Mouse (Mus musculus) limb, embryonic 10.5 days (tissue): ENCODE measurements at regions not wholly inside any gene's neighbourhood (a gene's known extent, or its start where the extent isn't known, plus 50 kb on each side); places are given as distances from the start of the nearest gene placed in this dataset.

ENCODE experiments used
- DNase-seq: peaks from one replicate; pipeline ENCODE4 v3.0.0-alpha.2; 2017; ENCODE audit warnings: low spot score
- H3K27ac ChIP-seq: fragments of 300-500 bp; sonication (generic); 2 replicates; pipeline ENCODE4 v1.5.1; 2016; ENCODE audit warnings: mild to moderate bottlenecking
- H3K27me3 ChIP-seq: fragments of 300-500 bp; sonication (generic); 2 replicates; pipeline ENCODE4 v1.6.1; 2016; ENCODE audit warnings: low read depth, mild to moderate bottlenecking; ENCODE audit not compliant: poor library complexity, severe bottlenecking
- H3K36me3 ChIP-seq: fragments of 300-500 bp; sonication (generic); 2 replicates; pipeline ENCODE4 v1.6.1; 2016; ENCODE audit warnings: mild to moderate bottlenecking, moderate library complexity
- H3K4me1 ChIP-seq: fragments of 300-500 bp; sonication (generic); 2 replicates; pipeline ENCODE4 v1.6.1; 2016
- H3K4me3 ChIP-seq: fragments of 300-500 bp; sonication (generic); 2 replicates; pipeline ENCODE4 v1.5.1; 2016; ENCODE audit warnings: mild to moderate bottlenecking, moderate library complexity
- H3K9me3 ChIP-seq: fragments of 300-500 bp; sonication (generic); replicated peaks from 2 replicates; pipeline ENCODE4 v1.6.1; 2016; ENCODE audit warnings: mild to moderate bottlenecking
- WGBS: fragments of 180-500 bp; shearing (Covaris S2); methylation state at CpG from one replicate; pipeline ENCODE4 v1.1.7; 2016; 5-methylcytosine and 5-hydroxymethylcytosine counted together

DNA sequence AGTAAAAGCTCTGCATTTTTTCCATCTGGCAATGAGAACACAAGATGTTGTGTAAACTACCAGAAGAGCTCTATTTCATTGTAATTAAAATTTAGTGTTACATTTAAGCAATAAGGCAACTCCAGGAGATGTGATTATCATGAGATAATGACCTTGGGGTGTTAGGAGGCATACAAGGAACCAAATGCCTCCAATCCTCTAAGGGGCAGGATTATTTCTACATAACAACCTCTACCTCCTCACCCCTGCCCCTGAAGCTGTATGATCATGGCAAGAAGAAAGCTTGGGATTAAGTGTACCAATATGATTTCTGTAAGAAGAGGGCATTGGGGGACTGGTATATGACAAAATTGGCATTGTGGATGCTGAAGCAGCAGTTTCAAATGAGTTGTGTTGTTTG lies 228.8 kb downstream of the Rpl36a-ps1 start:
- Histone ChIP-seq H3K4me1 (no peaks in the 10 kb centered on the region), H3K36me3 (no peaks in the 10 kb centered on the region), H3K4me3 (no peak overlapping the region), H3K27ac (no peak overlapping the region), H3K27me3 (no peaks in the 10 kb centered on the region), H3K9me3 (no peaks in the 10 kb centered on the region)
- DNase-seq, result no peak

DNA sequence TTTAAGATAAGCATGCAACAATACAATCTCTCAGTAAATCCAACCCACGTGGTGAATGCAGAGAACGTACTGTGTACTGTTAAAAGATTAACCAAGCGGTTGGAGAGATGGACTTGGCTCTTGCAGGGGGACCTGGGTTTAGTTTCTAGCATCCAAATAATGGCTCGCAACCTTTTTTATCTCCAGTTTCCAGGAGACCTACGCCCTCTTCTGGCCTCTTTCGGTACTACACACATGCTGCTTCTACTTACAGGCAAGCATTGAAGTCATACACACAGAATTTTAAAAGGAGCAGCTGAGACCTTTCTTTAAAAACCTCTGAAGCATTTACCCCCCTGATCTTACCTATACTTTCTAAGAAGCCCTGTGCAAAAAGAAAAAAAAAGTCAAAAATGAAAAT lies 243.4 kb downstream of the Rpl36a-ps1 start:
- Histone ChIP-seq H3K27me3 (no peaks in the 10 kb centered on the region), H3K27ac (no peak overlapping the region), H3K4me3 (no peak overlapping the region), H3K36me3 (no peaks in the 10 kb centered on the region), H3K9me3 (no peaks in the 10 kb centered on the region), H3K4me1 (peaks cover 10% of the 10 kb centered on the region; the same call in 1 of the 2 replicates)
- 95% methylated on average over 6 of the region's 6 CpGs for WGBS
- DNase-seq, result no peak

DNA sequence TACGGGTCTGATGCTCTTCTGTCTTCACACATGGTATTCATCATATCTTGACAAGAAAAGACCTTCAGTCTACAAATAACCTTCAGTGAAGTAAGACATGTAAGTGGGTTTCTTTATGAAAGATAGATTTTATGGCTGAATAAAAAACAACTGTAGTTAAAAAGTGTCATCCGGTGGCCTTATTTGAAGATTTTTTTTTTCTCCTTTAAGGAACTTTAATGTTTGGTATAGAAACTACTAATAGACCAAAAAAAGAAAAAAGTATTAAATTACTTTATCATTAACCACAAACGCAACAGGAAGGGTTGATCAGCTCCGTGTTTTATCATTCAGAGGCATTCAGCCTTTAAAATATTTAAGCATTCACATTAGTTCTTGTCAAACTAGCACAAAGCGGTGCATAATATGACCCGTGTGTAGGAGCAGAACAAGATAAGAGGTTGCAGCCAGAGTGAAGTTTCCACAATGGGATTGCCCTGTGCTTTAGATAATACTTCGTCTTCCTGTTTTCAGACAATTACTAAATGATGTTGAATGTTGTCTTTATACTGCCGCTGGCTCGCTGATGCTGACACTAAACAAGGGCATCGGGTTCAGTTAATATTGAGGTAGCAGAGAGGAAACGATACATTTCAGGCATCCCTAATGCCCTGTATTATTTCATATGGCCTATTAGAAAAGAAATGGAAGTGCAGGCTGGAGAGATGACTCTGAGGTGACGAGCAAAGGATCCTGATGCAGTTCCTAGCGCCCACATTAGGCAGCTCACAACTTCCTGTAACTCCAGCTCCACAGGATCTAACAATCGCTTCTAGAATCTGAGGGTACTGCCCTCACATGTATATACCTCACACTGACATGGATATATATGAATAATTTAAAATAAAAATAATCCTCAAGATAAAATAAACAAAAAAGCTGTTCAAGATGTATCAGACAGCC lies 244.8 kb downstream of the Rpl36a-ps1 start:
- H3K4me1 ChIP-seq, result peaks cover 10% of the 10 kb centered on the region; the same call in 1 of the 2 replicates
- no peak for DNase-seq
- no peaks in the 10 kb centered on the region for H3K36me3 ChIP-seq
- no peak overlapping the region for H3K4me3 ChIP-seq
- H3K27ac ChIP-seq, result no peak overlapping the region
- H3K27me3 ChIP-seq, result no peaks in the 10 kb centered on the region
- H3K9me3 ChIP-seq, result no peaks in the 10 kb centered on the region
- 93% methylated on average over 14 of the region's 14 CpGs for WGBS

DNA sequence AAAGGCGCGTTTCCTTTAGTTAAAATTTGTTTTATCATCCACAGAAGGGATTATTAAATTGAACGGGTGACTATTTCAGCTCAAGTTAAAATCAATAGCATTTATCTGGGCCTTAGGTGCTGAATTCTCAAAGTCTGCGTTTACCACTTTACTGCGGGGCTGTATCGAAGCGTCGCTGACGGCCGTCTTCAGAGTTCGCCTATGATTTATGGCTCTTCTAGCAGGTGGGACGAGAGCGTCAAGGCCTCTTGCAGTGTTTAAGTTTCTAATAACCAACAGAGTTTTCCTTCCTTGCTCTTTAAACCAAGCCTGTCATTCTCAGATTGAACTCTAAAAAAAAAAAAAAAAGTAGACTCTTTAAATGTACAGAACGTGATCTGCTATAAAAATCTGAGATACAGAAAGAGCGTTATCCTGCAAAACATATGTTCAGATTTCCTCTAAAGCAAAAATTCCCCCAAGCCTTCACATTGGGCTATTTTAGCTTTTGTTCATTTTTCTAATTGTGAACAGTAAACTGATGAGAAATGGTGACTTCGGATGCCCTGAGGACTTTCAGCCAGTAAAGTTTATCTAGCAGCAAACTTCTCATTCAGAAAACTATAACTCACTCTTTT lies 246.9 kb downstream of the Rpl36a-ps1 start:
- no peak overlapping the region for H3K27ac ChIP-seq
- no peaks in the 10 kb centered on the region for H3K36me3 ChIP-seq
- H3K4me1 ChIP-seq, result peaks cover 10% of the 10 kb centered on the region; the same call in 1 of the 2 replicates
- no peak for DNase-seq
- H3K4me3 ChIP-seq, result no peak overlapping the region
- H3K27me3 ChIP-seq, result no peaks in the 10 kb centered on the region
- no peaks in the 10 kb centered on the region for H3K9me3 ChIP-seq
- 53% methylated on average over 16 of the region's 16 CpGs for WGBS

DNA sequence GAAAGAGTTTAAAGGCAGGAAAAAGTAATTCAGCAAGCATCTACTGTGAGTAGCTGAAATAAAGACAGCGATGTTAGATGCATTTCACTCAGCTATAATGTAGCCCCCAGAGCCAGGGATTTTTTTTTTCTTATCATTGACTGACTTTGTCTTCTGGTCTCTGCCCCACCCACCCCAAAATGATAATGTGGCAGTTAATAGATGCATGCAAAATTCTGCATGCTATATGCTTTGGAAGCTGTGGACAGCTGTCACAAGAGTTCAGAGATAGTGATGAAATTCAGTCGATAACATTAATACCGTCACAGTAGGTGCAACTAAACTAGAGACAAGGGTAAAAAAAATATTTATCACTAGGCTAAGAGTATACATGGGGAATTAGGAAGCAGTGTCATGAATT lies 263.7 kb downstream of the Rpl36a-ps1 start:
- no peak for DNase-seq
- H3K27ac ChIP-seq, result no peak overlapping the region
- no peaks in the 10 kb centered on the region for H3K9me3 ChIP-seq
- no peaks in the 10 kb centered on the region for H3K27me3 ChIP-seq
- no peak overlapping the region for H3K4me3 ChIP-seq
- no peaks in the 10 kb centered on the region for H3K4me1 ChIP-seq
- no peaks in the 10 kb centered on the region for H3K36me3 ChIP-seq
- 94% methylated on average over 3 of the region's 3 CpGs for WGBS

DNA sequence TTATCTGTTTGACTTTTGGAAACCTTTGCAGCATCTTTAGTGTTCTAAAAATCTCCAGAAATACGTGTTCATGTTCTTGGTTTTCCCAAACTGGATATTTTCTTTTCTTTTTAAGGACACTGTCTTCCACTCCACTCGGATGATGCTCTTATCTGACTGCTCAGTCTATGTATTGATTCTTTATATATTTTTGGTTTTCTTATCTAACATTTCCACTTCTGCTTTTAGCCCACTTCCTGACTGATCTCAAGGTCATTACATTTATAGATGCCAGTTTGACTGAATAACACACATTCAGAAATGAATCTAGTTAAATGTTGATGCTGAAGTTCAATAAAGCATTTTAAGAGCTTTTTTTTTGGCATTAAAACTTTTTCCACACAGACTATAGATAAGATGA lies 265.3 kb downstream of the Rpl36a-ps1 start:
- no peak overlapping the region for H3K4me3 ChIP-seq
- H3K4me1 ChIP-seq, result no peaks in the 10 kb centered on the region
- WGBS, result 77% methylated on average over 2 of the region's 2 CpGs
- H3K36me3 ChIP-seq, result no peaks in the 10 kb centered on the region
- H3K9me3 ChIP-seq, result no peaks in the 10 kb centered on the region
- H3K27ac ChIP-seq, result no peak overlapping the region
- H3K27me3 ChIP-seq, result no peaks in the 10 kb centered on the region
- DNase-seq, result no peak

DNA sequence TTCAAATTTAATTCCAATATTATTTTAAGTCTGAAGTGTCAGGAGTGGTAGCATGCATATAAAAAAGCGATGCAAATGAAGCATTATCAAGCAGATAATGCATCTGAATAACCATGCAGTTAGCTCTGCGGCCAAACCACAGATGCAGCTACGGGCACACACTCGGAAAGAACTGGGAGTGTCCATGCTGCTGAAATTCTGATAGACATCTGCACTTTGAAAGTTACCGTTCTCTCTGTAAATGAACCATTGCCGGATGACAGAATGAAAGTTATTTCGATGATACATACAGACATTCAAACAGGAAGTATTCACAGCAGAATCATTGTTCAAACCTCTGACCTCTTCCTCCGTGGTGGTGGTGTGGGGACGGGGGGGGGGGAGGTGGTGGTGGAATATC lies 271.6 kb downstream of the Rpl36a-ps1 start:
- no peaks in the 10 kb centered on the region for H3K9me3 ChIP-seq
- H3K27ac ChIP-seq, result no peak overlapping the region
- H3K36me3 ChIP-seq, result no peaks in the 10 kb centered on the region
- WGBS, result 88% methylated on average over 9 of the region's 9 CpGs
- H3K4me3 ChIP-seq, result no peak overlapping the region
- H3K4me1 ChIP-seq, result no peaks in the 10 kb centered on the region
- no peaks in the 10 kb centered on the region for H3K27me3 ChIP-seq
- DNase-seq, result no peak

DNA sequence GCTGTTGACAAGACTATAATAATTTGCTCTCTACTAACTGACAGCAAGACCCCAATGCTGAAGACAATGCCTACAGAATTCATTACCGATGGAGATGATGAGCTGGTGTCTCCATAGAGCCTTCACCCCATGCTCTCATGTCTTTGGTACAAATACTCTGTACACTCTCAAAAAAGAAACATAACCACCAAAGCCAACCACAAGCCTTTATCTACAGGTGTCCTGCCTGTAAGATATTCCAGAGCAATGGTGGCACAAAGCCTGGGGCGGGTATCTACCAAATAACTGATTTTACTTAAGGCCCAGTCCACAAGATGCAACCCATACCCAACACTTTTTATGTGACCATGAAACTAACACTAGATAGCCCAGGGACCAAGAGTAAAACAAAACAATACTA lies 273.1 kb downstream of the Rpl36a-ps1 start:
- H3K27ac ChIP-seq, result no peak overlapping the region
- no peaks in the 10 kb centered on the region for H3K9me3 ChIP-seq
- no peaks in the 10 kb centered on the region for H3K36me3 ChIP-seq
- WGBS, result 94% methylated on average over 2 of the region's 2 CpGs
- H3K27me3 ChIP-seq, result no peaks in the 10 kb centered on the region
- H3K4me3 ChIP-seq, result no peak overlapping the region
- DNase-seq, result no peak
- no peaks in the 10 kb centered on the region for H3K4me1 ChIP-seq

DNA sequence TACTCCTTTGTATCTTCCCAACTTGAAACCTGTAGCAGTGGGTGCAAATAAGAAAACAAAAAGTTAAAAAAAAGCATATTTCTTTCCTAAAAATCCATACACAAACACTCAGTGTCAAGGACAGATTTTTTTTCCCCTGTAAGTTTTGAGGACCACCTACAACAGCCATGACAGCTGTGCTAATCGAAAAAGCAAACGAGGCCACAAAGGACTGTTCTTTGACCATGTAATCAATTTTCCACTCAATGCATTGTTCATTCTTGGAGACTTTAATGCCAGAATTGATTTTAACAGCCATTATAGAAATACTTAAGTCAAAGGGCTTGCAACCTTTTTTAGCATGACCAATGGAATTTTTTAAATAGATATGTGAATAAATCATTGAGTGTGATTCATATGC lies 286.1 kb downstream of the Rpl36a-ps1 start:
- H3K4me1 ChIP-seq, result no peaks in the 10 kb centered on the region
- H3K9me3 ChIP-seq, result no peaks in the 10 kb centered on the region
- H3K36me3 ChIP-seq, result no peaks in the 10 kb centered on the region
- no peak overlapping the region for H3K4me3 ChIP-seq
- no peaks in the 10 kb centered on the region for H3K27me3 ChIP-seq
- no peak for DNase-seq
- H3K27ac ChIP-seq, result no peak overlapping the region
- 91% methylated on average over 2 of the region's 2 CpGs for WGBS

DNA sequence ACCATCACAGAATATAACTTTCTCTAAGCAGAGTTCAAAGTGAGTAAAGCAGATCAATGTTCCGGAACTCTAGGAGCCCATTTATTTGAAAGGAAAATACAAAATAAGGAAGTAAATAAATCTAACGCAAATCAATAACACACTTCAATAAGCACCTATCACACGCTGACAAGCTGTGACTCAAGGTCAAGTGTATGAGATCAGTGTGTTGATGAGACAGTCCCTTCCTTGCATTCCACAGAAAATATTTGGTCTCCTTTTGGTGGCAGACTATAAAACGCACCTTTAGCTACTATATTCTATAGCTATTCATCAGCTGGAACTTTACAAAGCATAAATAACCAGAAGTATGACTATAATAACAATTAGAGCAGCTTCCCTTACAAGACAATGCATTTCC lies 286.5 kb downstream of the Rpl36a-ps1 start:
- Histone ChIP-seq H3K27ac (no peak overlapping the region), H3K9me3 (no peaks in the 10 kb centered on the region), H3K36me3 (no peaks in the 10 kb centered on the region), H3K27me3 (no peaks in the 10 kb centered on the region), H3K4me3 (no peak overlapping the region), H3K4me1 (no peaks in the 10 kb centered on the region)
- WGBS, result 89% methylated on average over 4 of the region's 4 CpGs
- DNase-seq, result no peak

DNA sequence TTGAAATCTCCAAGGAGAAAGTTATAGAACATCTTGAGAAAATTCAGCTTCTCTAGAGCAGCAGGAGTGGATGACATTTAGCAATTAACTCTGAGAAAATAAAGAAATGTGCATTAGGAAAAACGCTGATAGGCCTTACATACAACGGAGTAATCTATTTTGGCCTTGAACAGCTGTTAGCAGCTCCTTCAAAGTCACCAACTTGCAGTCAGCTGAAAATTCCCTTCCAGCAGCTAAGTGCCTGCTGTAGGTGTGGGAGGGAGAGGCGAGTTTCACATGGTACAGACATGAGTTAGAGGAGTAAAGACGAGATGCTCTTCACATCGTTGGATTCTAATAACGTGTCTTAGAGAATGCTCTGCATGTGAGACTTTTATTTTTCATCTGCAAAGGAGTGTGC lies 290.8 kb downstream of the Rpl36a-ps1 start:
- Histone ChIP-seq H3K4me3 (no peak overlapping the region), H3K27ac (no peak overlapping the region), H3K4me1 (no peaks in the 10 kb centered on the region), H3K36me3 (no peaks in the 10 kb centered on the region), H3K9me3 (no peaks in the 10 kb centered on the region), H3K27me3 (no peaks in the 10 kb centered on the region)
- 91% methylated on average over 6 of the region's 6 CpGs for WGBS
- DNase-seq, result no peak

DNA sequence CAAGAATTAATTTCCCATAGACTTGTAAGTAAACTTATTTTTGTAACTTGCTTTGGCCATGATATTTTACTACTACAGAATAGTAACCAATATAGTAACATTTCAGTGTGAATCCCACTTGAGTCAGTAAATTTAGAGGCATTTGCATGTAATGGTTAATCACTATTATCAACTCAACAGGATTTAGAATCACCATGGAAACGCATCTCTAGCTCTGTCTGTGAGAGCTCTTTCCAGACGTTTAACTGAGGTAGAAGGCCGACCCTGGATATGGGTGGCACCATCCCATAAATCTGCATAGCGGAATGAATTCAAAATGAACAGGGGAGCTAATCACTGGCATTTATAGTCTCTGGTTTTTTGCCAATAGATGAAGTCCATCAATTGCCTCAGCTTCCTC lies 337.6 kb downstream of the Rpl36a-ps1 start:
- Histone ChIP-seq H3K4me1 (no peaks in the 10 kb centered on the region), H3K4me3 (no peak overlapping the region), H3K27ac (no peak overlapping the region), H3K9me3 (no peaks in the 10 kb centered on the region), H3K36me3 (no peaks in the 10 kb centered on the region), H3K27me3 (no peaks in the 10 kb centered on the region)
- WGBS, result 83% methylated on average over 4 of the region's 4 CpGs
- DNase-seq, result no peak

DNA sequence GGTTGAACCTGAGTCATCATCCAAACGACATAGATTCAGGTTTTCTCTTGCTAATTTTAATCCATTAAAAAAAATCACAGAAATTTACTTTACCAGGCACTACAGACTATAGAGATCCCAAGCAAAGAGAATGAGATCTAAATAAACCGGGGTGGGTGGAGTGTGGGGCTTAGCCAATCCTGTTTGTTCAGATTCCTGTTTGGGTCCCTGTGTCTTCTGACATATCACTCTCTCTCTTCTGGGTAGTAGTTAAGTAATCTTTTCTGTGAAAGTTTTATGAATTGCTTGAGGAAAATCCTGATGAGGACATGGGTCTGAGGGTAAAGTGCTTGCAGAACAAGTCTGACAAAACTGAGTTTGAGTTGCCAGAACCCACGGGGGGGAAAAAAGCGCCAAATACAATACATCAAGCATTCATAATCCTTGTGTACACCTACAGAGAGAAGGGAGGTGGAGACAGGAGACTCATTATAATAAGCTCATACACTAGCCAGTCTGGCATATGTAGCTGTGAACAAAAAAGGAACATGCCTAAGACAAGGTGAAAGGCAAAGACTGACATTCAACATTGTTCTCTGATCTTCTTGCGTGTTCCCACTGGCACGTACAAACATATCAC lies 339.8 kb downstream of the Rpl36a-ps1 start:
- no peaks in the 10 kb centered on the region for H3K9me3 ChIP-seq
- DNase-seq, result no peak
- H3K36me3 ChIP-seq, result no peaks in the 10 kb centered on the region
- H3K27me3 ChIP-seq, result no peaks in the 10 kb centered on the region
- no peaks in the 10 kb centered on the region for H3K4me1 ChIP-seq
- WGBS, result 86% methylated on average over 6 of the region's 6 CpGs
- H3K27ac ChIP-seq, result no peak overlapping the region
- no peak overlapping the region for H3K4me3 ChIP-seq
